Mouse (Mus musculus): ENCODE data around the gene Clic4. TPM values are rescaled to one million over a fixed set of nuclear protein-coding genes. Genes with fewer than 3 reads are reported as not detected.

Clic4 gene
- polyA plus RNA-seq, 1 experiment from 2014 or later = 254 TPM

GRCm38 (mm10) chr4:135306971-135307632 is 34.5 kb upstream of the Clic4 start:
- no peaks in the 10 kb centered on the region for H3K36me3 ChIP-seq
- H3K9me3 ChIP-seq (replicated peaks) = no peaks in the 10 kb centered on the region
- H3K27ac ChIP-seq = peak overlapping the region; percentile 77
- no peak overlapping the region for H3K4me3 ChIP-seq
- 52% methylated on average over 17 of the region's 17 CpGs for WGBS
- no peaks in the 10 kb centered on the region for H3K27me3 ChIP-seq
- H3K9ac ChIP-seq = no peak overlapping the region
- H3K4me2 ChIP-seq = no peak overlapping the region
- peak; percentile 29; the same call in 1 of the 2 replicates for ATAC-seq (replicated peaks; ENCODE audit: insufficient number of reproducible peaks, insufficient read depth, low FRiP score, low read depth)
- peaks cover 47% of the 10 kb centered on the region for H3K4me1 ChIP-seq (replicated peaks)

- Histone ChIP-seq H3K9me3 (replicated peaks) (no peaks in the 10 kb centered on the region), H3K4me2 (no peak overlapping the region), H3K27ac (peak overlapping the region; percentile 77), H3K27me3 (no peaks in the 10 kb centered on the region), H3K9ac (no peak overlapping the region), H3K4me1 (replicated peaks) (peaks cover 44% of the 10 kb centered on the region), H3K36me3 (no peaks in the 10 kb centered on the region), H3K4me3 (no peak overlapping the region)
- 0 out of 2 replicates have a peak, but pooled peaks have one; percentile 25 for ATAC-seq (replicated peaks; ENCODE audit: insufficient number of reproducible peaks, insufficient read depth, low FRiP score, low read depth)
- 47% methylated on average over 4 of the region's 4 CpGs for WGBS
Observed at GRCm38 (mm10) chr4:135306533-135306932, 33.9 kb upstream of the Clic4 start.

DNA sequence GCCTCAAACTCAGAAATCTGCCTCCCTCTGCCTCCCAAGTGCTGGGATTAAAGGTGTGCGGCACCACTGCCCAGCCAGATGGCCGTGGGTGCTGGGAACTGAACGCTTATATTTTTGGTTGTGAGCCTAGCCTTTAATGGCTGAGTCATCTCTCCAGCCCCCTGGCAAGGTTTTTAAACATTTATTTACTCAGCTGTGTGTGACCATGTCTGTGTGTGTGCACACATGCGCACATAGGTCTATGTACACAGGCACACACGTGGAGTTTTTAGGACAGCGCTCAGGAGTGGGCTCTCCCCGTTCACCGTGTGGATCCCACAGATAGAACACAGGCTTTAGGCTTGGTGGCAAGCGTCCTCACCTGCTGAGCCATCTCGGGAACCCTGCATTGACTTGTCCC is 29.6 kb upstream of the Clic4 start:
- no peak for ATAC-seq (replicated peaks; ENCODE audit: insufficient number of reproducible peaks, insufficient read depth, low FRiP score, low read depth)
- H3K27ac ChIP-seq = no peak overlapping the region
- no peak overlapping the region for H3K9ac ChIP-seq
- H3K36me3 ChIP-seq = no peaks in the 10 kb centered on the region
- 84% methylated on average over 10 of the region's 10 CpGs for WGBS
- H3K27me3 ChIP-seq = no peaks in the 10 kb centered on the region
- no peaks in the 10 kb centered on the region for H3K9me3 ChIP-seq (replicated peaks)
- no peak overlapping the region for H3K4me3 ChIP-seq
- peaks cover 35% of the 10 kb centered on the region for H3K4me1 ChIP-seq (replicated peaks)
- H3K4me2 ChIP-seq = no peak overlapping the region

DNA sequence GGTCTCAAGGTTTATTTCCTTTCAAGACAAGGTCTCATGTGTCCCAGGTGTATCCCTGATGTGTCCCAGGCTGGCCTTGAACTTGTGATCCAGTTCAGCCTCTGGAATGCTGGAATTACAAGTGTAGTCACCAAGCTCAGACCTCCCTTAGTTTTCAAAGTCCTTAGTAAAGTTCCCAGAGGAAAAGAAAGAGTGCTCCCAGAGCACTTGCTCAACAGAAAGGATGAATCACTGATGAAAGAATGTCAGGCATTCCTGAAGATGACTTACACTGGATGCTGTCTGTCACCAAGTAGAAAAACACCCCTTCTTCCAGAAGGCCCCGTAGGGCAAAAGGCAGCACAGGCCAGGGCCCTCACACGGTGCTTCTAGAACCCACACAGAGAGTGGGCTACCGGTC is 28.6 kb upstream of the Clic4 start:
- H3K9me3 ChIP-seq (replicated peaks) = no peaks in the 10 kb centered on the region
- WGBS = 41% methylated on average over 3 of the region's 3 CpGs
- no peaks in the 10 kb centered on the region for H3K36me3 ChIP-seq
- no peak for ATAC-seq (replicated peaks; ENCODE audit: insufficient number of reproducible peaks, insufficient read depth, low FRiP score, low read depth)
- H3K27me3 ChIP-seq = no peaks in the 10 kb centered on the region
- no peak overlapping the region for H3K9ac ChIP-seq
- H3K4me3 ChIP-seq = no peak overlapping the region
- H3K4me2 ChIP-seq = no peak overlapping the region
- 0 out of 2 replicates have a peak overlapping the region, but pooled peaks have one; percentile 16 for H3K27ac ChIP-seq
- H3K4me1 ChIP-seq (replicated peaks) = peaks cover 26% of the 10 kb centered on the region

GRCm38 (mm10) chr4:135300248-135301041 is 27.8 kb upstream of the Clic4 start:
- no peak for ATAC-seq (replicated peaks; ENCODE audit: insufficient number of reproducible peaks, insufficient read depth, low FRiP score, low read depth)
- no peaks in the 10 kb centered on the region for H3K36me3 ChIP-seq
- no peak overlapping the region for H3K27ac ChIP-seq
- H3K9ac ChIP-seq = no peak overlapping the region
- 86% methylated on average over 26 of the region's 26 CpGs for WGBS
- no peaks in the 10 kb centered on the region for H3K27me3 ChIP-seq
- peaks cover 22% of the 10 kb centered on the region for H3K4me1 ChIP-seq (replicated peaks)
- H3K9me3 ChIP-seq (replicated peaks) = no peaks in the 10 kb centered on the region
- H3K4me2 ChIP-seq = no peak overlapping the region
- H3K4me3 ChIP-seq = no peak overlapping the region

DNA sequence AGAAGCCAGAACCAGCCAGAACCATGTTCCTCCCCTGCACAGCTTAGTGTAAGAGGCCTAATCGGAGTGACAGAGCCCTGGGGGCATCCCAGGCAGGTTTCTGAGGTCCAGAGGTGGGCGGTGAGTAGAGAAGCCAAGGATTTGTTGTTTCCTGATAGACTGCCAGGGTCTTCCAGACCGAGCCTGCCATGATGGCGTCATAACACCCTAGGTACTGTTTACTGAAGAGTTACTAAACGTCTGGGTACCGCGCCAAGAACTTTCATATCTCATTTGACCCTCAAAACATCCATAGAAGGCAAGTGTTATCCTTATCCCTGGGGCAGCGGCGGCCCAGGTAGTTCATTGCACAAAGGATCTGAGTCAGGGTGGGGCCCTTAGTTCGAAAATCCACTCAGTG is 26.1 kb upstream of the Clic4 start:
- Histone ChIP-seq H3K27me3 (no peaks in the 10 kb centered on the region), H3K4me1 (replicated peaks) (peaks cover 22% of the 10 kb centered on the region), H3K27ac (peak overlapping the region; percentile 60), H3K9me3 (replicated peaks) (no peaks in the 10 kb centered on the region), H3K4me3 (no peak overlapping the region), H3K4me2 (no peak overlapping the region), H3K36me3 (no peaks in the 10 kb centered on the region), H3K9ac (no peak overlapping the region)
- ATAC-seq (replicated peaks; ENCODE audit: insufficient number of reproducible peaks, insufficient read depth, low FRiP score, low read depth) = no peak
- WGBS = 67% methylated on average over 10 of the region's 10 CpGs

GRCm38 (mm10) chr4:135297931-135298546 is 25.4 kb upstream of the Clic4 start:
- WGBS = 61% methylated on average over 15 of the region's 15 CpGs
- ATAC-seq (replicated peaks; ENCODE audit: insufficient number of reproducible peaks, insufficient read depth, low FRiP score, low read depth) = peak; percentile 64
- H3K9ac ChIP-seq = no peak overlapping the region; the same call in 1 of the 2 replicates

GRCm38 (mm10) chr4:135297146-135297545 is 24.5 kb upstream of the Clic4 start:
- peaks cover 29% of the 10 kb centered on the region for H3K4me1 ChIP-seq (replicated peaks)
- H3K27ac ChIP-seq = peak overlapping the region; percentile 60; the same call in 1 of the 2 replicates
- no peaks in the 10 kb centered on the region for H3K9me3 ChIP-seq (replicated peaks)
- H3K36me3 ChIP-seq = no peaks in the 10 kb centered on the region
- WGBS = 71% methylated on average over 7 of the region's 7 CpGs
- no peak overlapping the region for H3K4me2 ChIP-seq
- H3K9ac ChIP-seq = no peak overlapping the region
- ATAC-seq (replicated peaks; ENCODE audit: insufficient number of reproducible peaks, insufficient read depth, low FRiP score, low read depth) = no peak
- H3K27me3 ChIP-seq = no peaks in the 10 kb centered on the region
- no peak overlapping the region for H3K4me3 ChIP-seq

More at GRCm38 (mm10) chr4:135297931-135298546, 25.4 kb upstream of the Clic4 start:
- Histone ChIP-seq H3K4me2 (no peak overlapping the region), H3K27ac (peak overlapping the region; percentile 60), H3K4me1 (replicated peaks) (peaks cover 22% of the 10 kb centered on the region), H3K4me3 (no peak overlapping the region), H3K36me3 (no peaks in the 10 kb centered on the region), H3K27me3 (no peaks in the 10 kb centered on the region), H3K9me3 (replicated peaks) (no peaks in the 10 kb centered on the region)

GRCm38 (mm10) chr4:135296565-135296964 is 24.0 kb upstream of the Clic4 start:
- Histone ChIP-seq H3K27ac (no peak overlapping the region), H3K4me3 (no peak overlapping the region), H3K9ac (no peak overlapping the region), H3K9me3 (replicated peaks) (no peaks in the 10 kb centered on the region), H3K4me2 (no peak overlapping the region), H3K36me3 (no peaks in the 10 kb centered on the region), H3K4me1 (replicated peaks) (peaks cover 35% of the 10 kb centered on the region), H3K27me3 (no peaks in the 10 kb centered on the region)
- ATAC-seq (replicated peaks; ENCODE audit: insufficient number of reproducible peaks, insufficient read depth, low FRiP score, low read depth) = no peak

- Histone ChIP-seq H3K27me3 (no peaks in the 10 kb centered on the region), H3K27ac (no peak overlapping the region), H3K4me1 (replicated peaks) (peaks cover 31% of the 10 kb centered on the region), H3K4me2 (no peak overlapping the region), H3K36me3 (no peaks in the 10 kb centered on the region), H3K9ac (no peak overlapping the region), H3K4me3 (no peak overlapping the region), H3K9me3 (replicated peaks) (no peaks in the 10 kb centered on the region)
- no peak for ATAC-seq (replicated peaks; ENCODE audit: insufficient number of reproducible peaks, insufficient read depth, low FRiP score, low read depth)
- WGBS = 78% methylated on average over 3 of the region's 3 CpGs
Observed at GRCm38 (mm10) chr4:135293813-135294212, 21.2 kb upstream of the Clic4 start.

- Histone ChIP-seq H3K27ac (peak overlapping the region; percentile 35), H3K9ac (no peak overlapping the region), H3K4me2 (peak overlapping the region; percentile 41), H3K4me3 (no peak overlapping the region), H3K4me1 (replicated peaks) (peaks cover 19% of the 10 kb centered on the region), H3K9me3 (replicated peaks) (no peaks in the 10 kb centered on the region), H3K27me3 (no peaks in the 10 kb centered on the region), H3K36me3 (no peaks in the 10 kb centered on the region)
- WGBS = 12% methylated on average over 12 of the region's 12 CpGs
- peak; percentile 48 for ATAC-seq (replicated peaks; ENCODE audit: insufficient number of reproducible peaks, insufficient read depth, low FRiP score, low read depth)
Observed at GRCm38 (mm10) chr4:135292477-135293089, 20.0 kb upstream of the Clic4 start.
